ENCODE assay signal across 8 mouse cellular contexts in the genomic region with DNA sequence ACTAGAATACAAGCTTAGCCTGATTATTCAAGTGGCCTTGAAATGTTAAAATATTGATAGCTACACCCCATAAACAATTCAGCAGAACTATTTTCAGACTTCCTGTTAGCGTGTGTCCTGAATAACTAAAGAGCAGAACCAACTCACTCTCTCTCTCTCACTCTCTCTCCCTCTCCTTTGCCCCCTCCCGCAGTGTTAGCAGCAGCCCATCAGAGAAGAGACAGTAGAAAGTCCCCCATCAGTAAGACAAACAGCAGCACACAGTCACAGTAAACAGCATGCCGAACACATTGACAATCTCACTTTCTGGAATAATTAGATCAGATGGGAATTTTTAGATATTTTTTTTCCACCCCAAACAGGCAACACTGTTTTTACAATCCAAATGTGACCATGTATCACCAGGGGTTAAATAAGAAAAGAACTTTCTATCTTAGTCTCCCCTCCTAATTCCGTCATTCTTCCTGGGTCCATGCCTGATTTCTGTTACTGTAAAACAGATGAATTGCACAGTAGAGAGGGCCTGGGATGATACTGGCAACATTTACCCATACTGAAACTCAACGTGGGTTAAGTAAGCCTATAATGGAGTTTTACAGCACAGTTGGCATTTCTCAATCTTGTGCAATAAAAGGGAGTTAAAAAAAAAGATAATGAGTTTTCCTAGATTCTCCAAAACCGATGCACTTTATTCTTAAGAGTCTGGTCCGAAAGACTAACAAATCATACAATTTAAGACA. TPM values are rescaled to one million over a fixed set of nuclear protein-coding genes. Genes with fewer than 3 reads are reported as not detected.
DNase-seq lines count a peak whose midpoint lies in the region; ATAC-seq and TF ChIP-seq lines count a peak whose summit lies in the region.

No protein-coding gene starts in this region.

- intact Hi-C loops in heart, postnatal 10 days (cut with DNase I), result no loop called here

- no peaks in the 10 kb centered on the region for H3K9me3 ChIP-seq in kidney, embryonic 16.5 days (ENCODE audit: low read length)

- no peaks in the 10 kb centered on the region for H3K27me3 ChIP-seq in kidney, embryonic 16.5 days (ENCODE audit: insufficient read depth, low read length)

- peak overlapping the region; percentile 79 for H3K4me2 ChIP-seq in kidney, embryonic 16.5 days (replicated peaks; ENCODE audit: low read depth, low read length)

- H3K4me3 ChIP-seq in kidney, embryonic 16.5 days (ENCODE audit: low read length), result peak overlapping the region; percentile 83
- H3K4me3 ChIP-seq in bone marrow macrophage, adult 2 months (ENCODE audit: insufficient read depth, low read length), result peak overlapping the region; percentile 49

- ATAC-seq in kidney, embryonic 16.5 days (ENCODE audit: low FRiP score, low TSS enrichment), result no peak

- H3K4me1 ChIP-seq in kidney, embryonic 16.5 days (ENCODE audit: insufficient read depth, low read length), result peaks cover 13% of the 10 kb centered on the region
- peaks cover 13% of the 10 kb centered on the region for H3K4me1 ChIP-seq in bone marrow macrophage, adult 2 months (ENCODE audit: control insufficient read depth, insufficient read depth, low read length)

- no peak for TF ChIP-seq CTCF in bone marrow macrophage, adult 2 months (IDR thresholded peaks at IDR 0.05; ENCODE audit: low read depth, low read length)

- 42% methylated on average over 7 of the region's 7 CpGs for WGBS in kidney, embryonic 16.5 days

- DNase-seq in kidney, postnatal 14 days, result no peak
- peak; percentile 35 to 37 for DNase-seq in heart, postnatal 10 days
- peak; percentile 27 for DNase-seq in lung, postnatal 36 days
- no peak for DNase-seq in embryo, embryonic 10 days (ENCODE audit: low spot score)
- DNase-seq in urinary bladder, postnatal 25 days (ENCODE audit: low spot score), result no peak
- no peak for DNase-seq in ovary, adult 18-20 months (ENCODE audit: low spot score)

- H3K36me3 ChIP-seq in kidney, embryonic 16.5 days (ENCODE audit: insufficient read depth, low read length), result peaks cover 3% of the 10 kb centered on the region; the same call in 1 of the 2 replicates

- no peak for TF ChIP-seq POLR2A in bone marrow macrophage, adult 2 months (IDR thresholded peaks at IDR 0.05; ENCODE audit: borderline replicate concordance, low read depth, low read length)

- H3K9ac ChIP-seq in kidney, embryonic 16.5 days (replicated peaks; ENCODE audit: low read length), result no peak overlapping the region; the same call in 1 of the 2 replicates

- no peak overlapping the region for H3K27ac ChIP-seq in kidney, embryonic 16.5 days (ENCODE audit: low read length)
- H3K27ac ChIP-seq in bone marrow macrophage, adult 2 months (ENCODE audit: insufficient read depth, low read depth, low read length), result peak overlapping the region; percentile 84

RNA-seq across cellular contexts. Expression of a gene that starts 2.0 kb away (rescaled TPM):
- polyA plus RNA-seq in kidney, embryonic 16.5 days (2015; fragmentation: Nextera tagmentation; extraction: Ambion mirVana), result 14.5 and 15.9 TPM in 2 replicates
- polyA plus RNA-seq in bone marrow macrophage, adult 2 months (2012; ENCODE audit: insufficient read depth, insufficient read length, missing spikeins), result 137 and 144 TPM in 2 replicates
- 10 to 100 TPM; 17.9 to 20.8 TPM for total RNA-seq in heart, postnatal 10 days (2021)

Comparison
In these comparisons a context has a peak if more than half of its experiments do, and no peak if none do; other contexts are left out.
1. DNase-seq: peak in heart, postnatal 10 days (2 of 2) and lung, postnatal 36 days (single experiment); none in kidney, postnatal 14 days (single experiment), embryo, embryonic 10 days (single experiment), urinary bladder, postnatal 25 days (single experiment) and ovary, adult 18-20 months (single experiment).